In the genomic region with DNA sequence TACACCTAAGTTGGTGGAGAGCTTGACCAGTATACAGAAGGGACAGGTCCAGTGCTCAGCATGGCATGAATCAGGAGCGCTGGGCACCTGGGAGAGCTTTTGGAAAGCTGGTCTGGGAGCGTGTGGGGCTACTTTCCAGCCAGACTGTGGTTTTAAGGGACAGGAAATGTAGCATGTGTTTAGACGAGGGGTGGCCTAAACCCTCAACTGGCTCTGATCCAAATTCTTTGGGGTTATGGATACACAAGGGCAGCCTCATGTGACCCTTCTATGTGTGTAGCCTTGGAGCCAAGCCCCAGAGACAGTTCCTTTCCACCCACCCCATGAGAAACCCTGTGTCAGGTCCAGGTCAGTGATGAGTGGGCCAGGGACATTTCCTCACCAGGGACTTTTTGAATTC, we compare ENCODE assay signal across 30 mouse cellular contexts. TPM values are rescaled to one million over a fixed set of nuclear protein-coding genes. Genes with fewer than 3 reads are reported as not detected.
DNase-seq lines count a peak whose midpoint lies in the region; ATAC-seq and TF ChIP-seq lines count a peak whose summit lies in the region.
"Had no signal": no experiment of that assay in that cellular context is flagged by ENCODE, and none has a peak within 500 bp of the region (broad histone marks: within the 10 kb centered on the region; RNA-seq: fewer than 3 reads in every experiment).

No protein-coding gene starts in this region.

- no peak overlapping the region for H3K4me2 ChIP-seq in lung, embryonic 14.5 days
- no peak overlapping the region for H3K4me2 ChIP-seq in intestine, embryonic 16.5 days (ENCODE audit: low read depth, low read length)
- H3K4me2 ChIP-seq: embryonic facial prominence, embryonic 12.5 days; heart, embryonic 12.5 days; hindbrain, embryonic 13.5 days; kidney, embryonic 15.5 days; limb, embryonic 13.5 days; liver, embryonic 12.5 days; neural tube, embryonic 15.5 days; stomach, embryonic 15.5 days had no signal

- no peaks in the 10 kb centered on the region for H3K9me3 ChIP-seq in lung, embryonic 14.5 days (ENCODE audit: low read depth, low read length)
- H3K9me3 ChIP-seq in intestine, embryonic 16.5 days (ENCODE audit: control insufficient read depth, low read length) = no peaks in the 10 kb centered on the region
- H3K9me3 ChIP-seq: embryonic facial prominence, embryonic 12.5 days; heart, embryonic 12.5 days; hindbrain, embryonic 13.5 days; kidney, embryonic 15.5 days; limb, embryonic 13.5 days; liver, embryonic 12.5 days; neural tube, embryonic 15.5 days; stomach, embryonic 15.5 days had no signal

- no peaks in the 10 kb centered on the region for H3K27me3 ChIP-seq in lung, embryonic 14.5 days (ENCODE audit: insufficient read depth, low read length)
- no peaks in the 10 kb centered on the region for H3K27me3 ChIP-seq in intestine, embryonic 16.5 days (replicated peaks; ENCODE audit: control insufficient read depth, insufficient read depth, low read length)
- H3K27me3 ChIP-seq: embryonic facial prominence, embryonic 12.5 days; heart, embryonic 12.5 days; kidney, embryonic 15.5 days; limb, embryonic 13.5 days; liver, embryonic 12.5 days; neural tube, embryonic 15.5 days; stomach, embryonic 15.5 days had no signal

- TF ChIP-seq CTCF in lung, embryonic 14.5 days (IDR thresholded peaks at IDR 0.05; ENCODE audit: low read depth) = no peak

- no peaks in the 10 kb centered on the region for H3K36me3 ChIP-seq in lung, embryonic 14.5 days (ENCODE audit: insufficient read depth)
- no peaks in the 10 kb centered on the region for H3K36me3 ChIP-seq in intestine, embryonic 16.5 days (ENCODE audit: control insufficient read depth, insufficient read depth, low read length)
- H3K36me3 ChIP-seq: embryonic facial prominence, embryonic 12.5 days; heart, embryonic 12.5 days; hindbrain, embryonic 13.5 days; kidney, embryonic 15.5 days; limb, embryonic 13.5 days; liver, embryonic 12.5 days; neural tube, embryonic 15.5 days; stomach, embryonic 15.5 days had no signal

- peak; percentile 32 for DNase-seq in adrenal gland, adult 2 months
- DNase-seq in adrenal gland, postnatal 4 days (ENCODE audit: low spot score in 2 of 2) = no peak
- peak; percentile 61 for DNase-seq in lung, embryonic 14.5 days
- no peak for DNase-seq in lung, postnatal 14 days
- peak; percentile 40 for DNase-seq in Muller cell, postnatal 12 days (ENCODE audit: inconsistent ontology term)
- DNase-seq in right cerebral cortex, adult 18-20 months = no peak
- DNase-seq: adrenal gland, postnatal 14 days; cerebellum, adult 2 months; cerebellum, postnatal 25 days; gastrocnemius, postnatal 25 days; heart, adult 18-20 months; heart, postnatal 4 days; kidney, postnatal 4 days; liver, postnatal 0 days; lung, postnatal 4 days; midbrain, embryonic 14.5 days; retina, postnatal 1 day; right cerebral cortex, postnatal 25 days; thymus, postnatal 25 days had no signal

- no peak overlapping the region for H3K27ac ChIP-seq in lung, embryonic 14.5 days (ENCODE audit: low read depth)
- H3K27ac ChIP-seq in intestine, embryonic 16.5 days (ENCODE audit: low read length) = no peak overlapping the region
- H3K27ac ChIP-seq: embryonic facial prominence, embryonic 12.5 days; hindbrain, embryonic 13.5 days; kidney, embryonic 15.5 days; limb, embryonic 13.5 days; liver, embryonic 12.5 days; neural tube, embryonic 15.5 days; stomach, embryonic 15.5 days had no signal

- H3K4me3 ChIP-seq in lung, embryonic 14.5 days (ENCODE audit: low read depth, low read length) = no peak overlapping the region
- H3K4me3 ChIP-seq in intestine, embryonic 16.5 days (ENCODE audit: low read length) = no peak overlapping the region
- H3K4me3 ChIP-seq: embryonic facial prominence, embryonic 12.5 days; heart, embryonic 12.5 days; hindbrain, embryonic 13.5 days; kidney, embryonic 15.5 days; limb, embryonic 13.5 days; liver, embryonic 12.5 days; neural tube, embryonic 15.5 days; stomach, embryonic 15.5 days had no signal

- no peaks in the 10 kb centered on the region for H3K4me1 ChIP-seq in lung, embryonic 14.5 days (ENCODE audit: insufficient read depth)
- no peaks in the 10 kb centered on the region for H3K4me1 ChIP-seq in intestine, embryonic 16.5 days (ENCODE audit: control insufficient read depth, insufficient read depth, low read length)
- H3K4me1 ChIP-seq: embryonic facial prominence, embryonic 12.5 days; stomach, embryonic 15.5 days had no signal

- no peak overlapping the region for H3K9ac ChIP-seq in lung, embryonic 14.5 days
- H3K9ac ChIP-seq in intestine, embryonic 16.5 days (ENCODE audit: low read depth, low read length) = no peak overlapping the region
- H3K9ac ChIP-seq: embryonic facial prominence, embryonic 12.5 days; heart, embryonic 12.5 days; hindbrain, embryonic 13.5 days; kidney, embryonic 15.5 days; limb, embryonic 13.5 days; liver, embryonic 12.5 days; liver, postnatal 0 days; neural tube, embryonic 15.5 days; stomach, embryonic 15.5 days had no signal

- ATAC-seq in lung, embryonic 14.5 days (ENCODE audit: insufficient read depth) = no peak
- peak; percentile 56 for ATAC-seq in granulocyte monocyte progenitor cell, adult 5-6 weeks (replicated peaks; ENCODE audit: poor library complexity, severe bottlenecking)
- ATAC-seq in intestine, embryonic 16.5 days = no peak
- ATAC-seq: forebrain, embryonic 14.5 days; liver, embryonic 12.5 days; liver, postnatal 0 days had no signal

- 35% methylated on average over 3 of the region's 3 CpGs for WGBS in lung, embryonic 14.5 days
- WGBS in intestine, embryonic 16.5 days = 61% methylated on average over 3 of the region's 3 CpGs

RNA-seq across cellular contexts. Expression of a gene that starts 5.7 kb away (rescaled TPM):
- total RNA-seq in adrenal gland, adult 2 months (2021) = 10 to 100 TPM; 24.7 to 25.4 TPM
- 16.3 and 17.1 TPM in 2 replicates for polyA plus RNA-seq in adrenal gland, adult 2 months (2012; rRNA removed)
- 10 to 100 TPM; 32.8 to 36.3 TPM for total RNA-seq in adrenal gland, postnatal 4 days (2021)
- 16.9 and 18.0 TPM in 2 replicates for polyA plus RNA-seq in lung, embryonic 14.5 days (2014; fragmentation: Nextera tagmentation; extraction: Ambion mirVana)
- total RNA-seq in granulocyte monocyte progenitor cell, adult 5-6 weeks (2014; fragmentation: Nextera tagmentation) = 16.7 and 20.4 TPM in 2 replicates
- total RNA-seq in granulocyte monocyte progenitor cell, adult 5-6 weeks (2017) = 16.9 and 21.4 TPM in 2 replicates
- 13.3 and 14.7 TPM in 2 replicates for polyA plus RNA-seq in intestine, embryonic 16.5 days (2015; fragmentation: Nextera tagmentation; extraction: Ambion mirVana)

RNA-seq across cellular contexts. Expression of a gene that starts 22.5 kb away (rescaled TPM):
- 100 to 1,000 TPM in 1 of 2 experiments, 10 to 100 TPM in 1; 83.4 to 367 TPM for total RNA-seq in adrenal gland, adult 2 months (2021)
- polyA plus RNA-seq in adrenal gland, adult 2 months (2012; rRNA removed) = 266 and 407 TPM in 2 replicates
- total RNA-seq in adrenal gland, postnatal 4 days (2021) = 100 to 1,000 TPM; 197 to 224 TPM
- polyA plus RNA-seq in lung, embryonic 14.5 days (2014; fragmentation: Nextera tagmentation; extraction: Ambion mirVana) = 48.9 and 54.0 TPM in 2 replicates
- total RNA-seq in granulocyte monocyte progenitor cell, adult 5-6 weeks (2014; fragmentation: Nextera tagmentation) = 158 and 179 TPM in 2 replicates
- 113 and 117 TPM in 2 replicates for total RNA-seq in granulocyte monocyte progenitor cell, adult 5-6 weeks (2017)
- polyA plus RNA-seq in intestine, embryonic 16.5 days (2015; fragmentation: Nextera tagmentation; extraction: Ambion mirVana) = 52.1 and 56.5 TPM in 2 replicates

Comparison
In these comparisons a context has a peak if more than half of its experiments do, and no peak if none do; other contexts are left out.
1. DNase-seq: peak in adrenal gland, adult 2 months (single experiment), lung, embryonic 14.5 days (single experiment) and Muller cell, postnatal 12 days (single experiment); none in adrenal gland, postnatal 4 days (0 of 2), lung, postnatal 14 days (single experiment) and right cerebral cortex, adult 18-20 months (single experiment).